Mouse (Mus musculus) adrenal gland, adult 18-20 months (tissue): ENCODE measurements around the gene Afap1. TPM values are rescaled to one million over a fixed set of nuclear protein-coding genes. Genes with fewer than 3 reads are reported as not detected.

Experiments used
- DNase-seq, 2 experiments: peaks; one replicate each; pipeline ENCODE4 v3.0.0; 2021 to 2022; ENCODE audit warnings: low spot score in 2 of 2
- total RNA-seq, 2 experiments: library from RNA; stranded (reverse); gene quantifications; 1 replicate in 1 of 2; 2 replicates in 1 of 2; pipeline ENCODE4 v1.2.3; 2021

Gene Afap1
- total RNA-seq, 2 experiments from 2014 or later = 15.3 to 33.0 TPM

- peak in 1 of 2 experiments; percentile 25 for DNase-seq
Measured at GRCm38 (mm10) chr5:36033531-36034426, 140.7 kb downstream of the Afap1 start.

- DNase-seq = no peak
Measured at GRCm38 (mm10) chr5:36039596-36039995, 146.5 kb downstream of the Afap1 start.

GRCm38 (mm10) chr5:36040398-36041235, 147.5 kb downstream of the Afap1 start:
- DNase-seq = peak in 1 of 2 experiments; percentile 13

- DNase-seq = no peak
Measured at GRCm38 (mm10) chr5:36041236-36041562, 148.1 kb downstream of the Afap1 start.

DNA sequence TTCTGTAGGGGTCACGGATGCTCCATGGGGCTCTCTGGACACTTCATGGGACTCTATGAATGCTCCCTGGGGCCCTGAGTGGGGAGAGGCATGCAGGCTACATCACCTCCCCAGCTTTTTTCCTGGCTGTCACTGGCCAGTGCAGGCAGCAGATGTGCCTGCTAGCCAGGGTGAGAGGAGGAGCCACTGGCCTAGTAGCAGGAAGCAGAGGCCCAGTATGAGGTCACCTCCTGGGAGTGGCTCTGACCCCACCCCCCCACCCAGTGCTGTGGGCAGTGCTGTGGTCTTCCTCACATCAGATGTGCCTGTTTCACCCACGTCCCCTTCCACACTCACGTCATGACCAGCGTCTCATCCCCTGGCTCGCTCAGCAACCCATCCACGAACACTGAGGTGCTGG, 148.6 kb downstream of the Afap1 start:
- no peak for DNase-seq

GRCm38 (mm10) chr5:36043154-36043553, 150.0 kb downstream of the Afap1 start:
- DNase-seq = no peak

Other genes with a start within 250 kb of the Afap1 start
- 10 to 100 TPM; 26.0 to 78.7 TPM for gene Htra3, start 213.5 kb upstream of the Afap1 start, total RNA-seq
- gene Sh3tc1, start 153.3 kb upstream of the Afap1 start, total RNA-seq = 10 to 100 TPM; 25.5 to 26.1 TPM
- gene Ablim2, start 135.4 kb upstream of the Afap1 start, total RNA-seq = 1 to 10 TPM; 7.5 to 8.0 TPM